Mouse (Mus musculus) midbrain, embryonic 14.5 days (tissue): ENCODE results near the gene Defb9. TPM values are rescaled to one million over a fixed set of nuclear protein-coding genes. Genes with fewer than 3 reads are reported as not detected.

ENCODE experiments used
- polyA plus RNA-seq: library from polyadenylated mRNA; unstranded; fragments of >200 nt; fragmentation: Nextera tagmentation; extraction: Ambion mirVana; gene quantifications from 2 replicates; pipeline ENCODE4 v1.2.1, GENCODE M21; 2014

The Defb9 gene
- polyA plus RNA-seq, 1 experiment from 2014 or later = not detected

Other genes starting within 250 kb of the Defb9 start
- gene Defa17, start 229.6 kb downstream of the Defb9 start, polyA plus RNA-seq = not detected in 2 replicates
- not detected in 2 replicates for gene Defa34, start 219.6 kb downstream of the Defb9 start, polyA plus RNA-seq
- gene AY761184, start 181.8 kb downstream of the Defb9 start, polyA plus RNA-seq = not detected in 2 replicates
- not detected in 2 replicates for gene Defa24, start 150.9 kb downstream of the Defb9 start, polyA plus RNA-seq
- gene Defb50, start 61.9 kb downstream of the Defb9 start, polyA plus RNA-seq = not detected in 2 replicates
- gene Defb2, start 45.5 kb downstream of the Defb9 start, polyA plus RNA-seq = not detected in 2 replicates
- gene Defb10, start 26.5 kb downstream of the Defb9 start, polyA plus RNA-seq = not detected in 2 replicates
- 2.4 TPM in 1 of 2 replicates, not detected in the other for gene Defb11, start 21.0 kb upstream of the Defb9 start, polyA plus RNA-seq
- not detected in 2 replicates for gene Defb15, start 47.3 kb upstream of the Defb9 start, polyA plus RNA-seq
- not detected in 2 replicates for gene Defb35, start 52.9 kb upstream of the Defb9 start, polyA plus RNA-seq
- gene Defb13, start 61.3 kb upstream of the Defb9 start, polyA plus RNA-seq = not detected in 2 replicates
- not detected in 2 replicates for gene Fam90a1a, start 73.3 kb upstream of the Defb9 start, polyA plus RNA-seq
- not detected in 2 replicates for gene Ccdc70, start 84.4 kb upstream of the Defb9 start, polyA plus RNA-seq
- gene Atp7b, start 174.9 kb upstream of the Defb9 start, polyA plus RNA-seq = 1.5 TPM in 2 replicates
- 27.0 and 37.3 TPM in 2 replicates for gene Alg11, start 175.3 kb upstream of the Defb9 start, polyA plus RNA-seq
- gene Nek5, start 239.6 kb upstream of the Defb9 start, polyA plus RNA-seq = 0.28 and 0.49 TPM in 2 replicates